Mouse (Mus musculus): ENCODE data around the gene Tpx2. TPM values are rescaled to one million over a fixed set of nuclear protein-coding genes. Genes with fewer than 3 reads are reported as not detected.
A peak's percentile ranks its signal among the peaks of the same experiment; 100 is the strongest.

Gene Tpx2
- polyA plus RNA-seq, 1 experiment from 2014 or later: 16.1 TPM

DNA sequence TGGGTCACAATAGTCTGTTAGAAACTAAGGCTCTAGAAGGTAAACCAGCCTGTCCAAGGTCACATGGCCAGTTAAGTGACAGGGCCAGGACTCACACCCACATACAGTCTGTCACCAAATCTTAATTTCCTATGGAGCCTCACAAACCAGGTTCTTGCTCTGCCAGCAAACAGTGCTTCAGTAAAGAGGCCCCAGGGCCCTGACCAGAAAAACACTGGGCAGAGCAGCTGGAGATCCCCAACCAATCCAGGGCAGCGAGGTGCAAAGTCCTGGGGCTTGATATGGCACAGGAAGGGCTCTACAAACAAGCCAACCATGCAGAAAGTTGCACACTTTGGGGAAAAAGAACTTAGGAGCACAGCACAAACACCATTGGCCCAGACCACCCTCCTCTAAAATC is 19.2 kb upstream of the Tpx2 start:
- Histone ChIP-seq H3K9me3 (ENCODE audit: control insufficient read depth) (no peaks in the 10 kb centered on the region), H3K27me3 (replicated peaks; ENCODE audit: control insufficient read depth, insufficient read depth, low read length) (no peaks in the 10 kb centered on the region), H3K27ac (ENCODE audit: low read depth, low read length) (peak overlapping the region; percentile 98), H3K4me3 (ENCODE audit: low read depth, low read length) (peak overlapping the region; percentile 80), H3K4me2 (replicated peaks; ENCODE audit: low read depth) (peak overlapping the region; percentile 80), H3K36me3 (ENCODE audit: control insufficient read depth, insufficient read depth) (0 out of 2 replicates have a peak, but pooled peaks cover 2% of the 10 kb centered on the region), H3K4me1 (replicated peaks; ENCODE audit: control insufficient read depth, insufficient read depth, low read length) (peaks cover 12% of the 10 kb centered on the region), H3K9ac (ENCODE audit: low read depth, low read length) (peak overlapping the region; percentile 88)
- TF ChIP-seq CTCF (IDR thresholded peaks at IDR 0.05; ENCODE audit: low read depth): no peak
- ATAC-seq: peak; percentile 57
- WGBS: 25% methylated on average over 1 of the region's 1 CpGs

- H3K36me3 ChIP-seq (ENCODE audit: control insufficient read depth, insufficient read depth): 0 out of 2 replicates have a peak, but pooled peaks cover 2% of the 10 kb centered on the region
- peak overlapping the region; percentile 88 for H3K9ac ChIP-seq (ENCODE audit: low read depth, low read length)
- ATAC-seq: no peak
- peaks cover 12% of the 10 kb centered on the region for H3K4me1 ChIP-seq (replicated peaks; ENCODE audit: control insufficient read depth, insufficient read depth, low read length)
- peak overlapping the region; percentile 80 for H3K4me3 ChIP-seq (ENCODE audit: low read depth, low read length)
- no peaks in the 10 kb centered on the region for H3K9me3 ChIP-seq (ENCODE audit: control insufficient read depth)
- 42% methylated on average over 23 of the region's 23 CpGs for WGBS
- peak overlapping the region; percentile 80 for H3K4me2 ChIP-seq (replicated peaks; ENCODE audit: low read depth)
- peak overlapping the region; percentile 98 for H3K27ac ChIP-seq (ENCODE audit: low read depth, low read length)
- no peaks in the 10 kb centered on the region for H3K27me3 ChIP-seq (replicated peaks; ENCODE audit: control insufficient read depth, insufficient read depth, low read length)
- TF ChIP-seq CTCF (IDR thresholded peaks at IDR 0.05; ENCODE audit: low read depth): no peak
Measured at GRCm38 (mm10) chr2:152829367-152829881, 18.3 kb upstream of the Tpx2 start.

GRCm38 (mm10) chr2:152830021-152830921 is 17.5 kb upstream of the Tpx2 start:
- peak; percentile 81 for TF ChIP-seq CTCF (IDR thresholded peaks at IDR 0.05; ENCODE audit: low read depth)
- Histone ChIP-seq H3K27me3 (replicated peaks; ENCODE audit: control insufficient read depth, insufficient read depth, low read length) (no peaks in the 10 kb centered on the region), H3K4me1 (replicated peaks; ENCODE audit: control insufficient read depth, insufficient read depth, low read length) (peaks cover 12% of the 10 kb centered on the region), H3K9me3 (ENCODE audit: control insufficient read depth) (no peaks in the 10 kb centered on the region), H3K27ac (ENCODE audit: low read depth, low read length) (peak overlapping the region; percentile 98), H3K36me3 (ENCODE audit: control insufficient read depth, insufficient read depth) (0 out of 2 replicates have a peak, but pooled peaks cover 2% of the 10 kb centered on the region), H3K9ac (ENCODE audit: low read depth, low read length) (peak overlapping the region; percentile 88), H3K4me2 (replicated peaks; ENCODE audit: low read depth) (peak overlapping the region; percentile 80), H3K4me3 (ENCODE audit: low read depth, low read length) (peak overlapping the region; percentile 80)
- 1% methylated on average over 30 of the region's 31 CpGs for WGBS
- ATAC-seq: peak; percentile 76

GRCm38 (mm10) chr2:152831019-152831878 is 16.5 kb upstream of the Tpx2 start, which contains the start of gene Bcl2l1:
Gene Bcl2l1, minus strand, starts transcription at chr2:152831728.
- peak within 1 kb of the TSS; percentile 98 for H3K27ac ChIP-seq (ENCODE audit: low read depth, low read length)
- peak within 1 kb of the TSS; percentile 80 for H3K4me2 ChIP-seq (replicated peaks; ENCODE audit: low read depth)
- under 1% methylated on average over 71 of the region's 74 CpGs for WGBS
- 0 out of 2 replicates have a peak, but pooled peaks cover 2% of the 10 kb centered on the region for H3K36me3 ChIP-seq (ENCODE audit: control insufficient read depth, insufficient read depth)
- H3K9ac ChIP-seq (ENCODE audit: low read depth, low read length): peak within 1 kb of the TSS; percentile 88
- ATAC-seq: peak; percentile 92
- H3K4me3 ChIP-seq (ENCODE audit: low read depth, low read length): peak within 1 kb of the TSS; percentile 80
- peak; percentile 99 for TF ChIP-seq CTCF (IDR thresholded peaks at IDR 0.05; ENCODE audit: low read depth)
- H3K27me3 ChIP-seq (replicated peaks; ENCODE audit: control insufficient read depth, insufficient read depth, low read length): no peaks in the 10 kb centered on the region
- peaks cover 12% of the 10 kb centered on the region for H3K4me1 ChIP-seq (replicated peaks; ENCODE audit: control insufficient read depth, insufficient read depth, low read length)
- H3K9me3 ChIP-seq (ENCODE audit: control insufficient read depth): no peaks in the 10 kb centered on the region

- no peak overlapping the region for H3K4me3 ChIP-seq (ENCODE audit: low read depth, low read length)
- H3K9ac ChIP-seq (ENCODE audit: low read depth, low read length): no peak overlapping the region
- no peaks in the 10 kb centered on the region for H3K27me3 ChIP-seq (replicated peaks; ENCODE audit: control insufficient read depth, insufficient read depth, low read length)
- 82% methylated on average over 2 of the region's 2 CpGs for WGBS
- H3K36me3 ChIP-seq (ENCODE audit: control insufficient read depth, insufficient read depth): no peaks in the 10 kb centered on the region
- no peak for ATAC-seq
- no peak overlapping the region for H3K27ac ChIP-seq (ENCODE audit: low read depth, low read length)
- TF ChIP-seq CTCF (IDR thresholded peaks at IDR 0.05; ENCODE audit: low read depth): no peak
- H3K4me1 ChIP-seq (replicated peaks; ENCODE audit: control insufficient read depth, insufficient read depth, low read length): no peaks in the 10 kb centered on the region
- H3K9me3 ChIP-seq (ENCODE audit: control insufficient read depth): no peaks in the 10 kb centered on the region
- no peak overlapping the region for H3K4me2 ChIP-seq (replicated peaks; ENCODE audit: low read depth)
Measured at GRCm38 (mm10) chr2:152839256-152839655, 8.5 kb upstream of the Tpx2 start.

Data from intestine, postnatal 0 days (tissue).